Mouse (Mus musculus) erythroblast, embryonic 14.5 days (primary cell): Measurements from ENCODE around the gene Nfic. TPM values are rescaled to one million over a fixed set of nuclear protein-coding genes. Genes with fewer than 3 reads are reported as not detected.

Experiments
- H3K27me3 ChIP-seq: 2 replicates; pipeline ENCODE4 v1.6.1; 2012; ENCODE audit warnings: inconsistent platforms; ENCODE audit not compliant: control insufficient read depth
- H3K36me3 ChIP-seq: 2 replicates; pipeline ENCODE4 v1.6.1; 2012; ENCODE audit warnings: mild to moderate bottlenecking, inconsistent platforms; ENCODE audit not compliant: control insufficient read depth
- H3K4me1 ChIP-seq: 2 replicates; pipeline ENCODE4 v1.6.1; 2012; ENCODE audit warnings: inconsistent platforms; ENCODE audit not compliant: control insufficient read depth
- H3K4me3 ChIP-seq: replicated peaks from 2 replicates; pipeline ENCODE3; 2012; ENCODE audit warnings: moderate library complexity, mild to moderate bottlenecking, inconsistent platforms
- H3K9me3 ChIP-seq: 2 replicates; pipeline ENCODE4 v1.6.1; 2012; ENCODE audit warnings: low read length, inconsistent platforms, mixed read lengths; ENCODE audit not compliant: control insufficient read depth
- GATA1 ChIP-seq: IDR thresholded peaks from 2 replicates; pipeline ENCODE4 v1.6.1; 2012; ENCODE audit warnings: low read length, inconsistent platforms, mixed read lengths
- TAL1 ChIP-seq: IDR thresholded peaks from 3 replicates; pipeline ENCODE4 v1.6.1; 2012; ENCODE audit warnings: low read length, inconsistent platforms, mixed read lengths
- polyA plus RNA-seq: library from polyadenylated mRNA; stranded (reverse); fragments of >175 nt; gene quantifications from 2 replicates; pipeline ENCODE4 v1.2.3, GENCODE M21; 2012

The Nfic gene
- polyA plus RNA-seq, 1 experiment = 0.94 TPM

GRCm38 (mm10) chr10:81366477-81367206 is 88.8 kb downstream of the Nfic start:
- H3K4me3 ChIP-seq = no peak overlapping the region
- H3K4me1 ChIP-seq = peaks cover 83% of the 10 kb centered on the region
- no peak for TF ChIP-seq GATA1
- TF ChIP-seq TAL1 = no peak
- H3K36me3 ChIP-seq = peaks cover 100% of the 10 kb centered on the region
- no peaks in the 10 kb centered on the region; the same call in 1 of the 2 replicates for H3K27me3 ChIP-seq
- peaks cover 2% of the 10 kb centered on the region; the same call in 1 of the 2 replicates for H3K9me3 ChIP-seq

- peaks cover 100% of the 10 kb centered on the region for H3K36me3 ChIP-seq
- peak within 1 kb of the TSS; percentile 21 for H3K4me3 ChIP-seq
- H3K27me3 ChIP-seq = no peaks in the 10 kb centered on the region; the same call in 1 of the 2 replicates
- H3K4me1 ChIP-seq = peaks cover 88% of the 10 kb centered on the region
- TF ChIP-seq GATA1 (no peak), TAL1 (no peak)
- peaks cover 2% of the 10 kb centered on the region; the same call in 1 of the 2 replicates for H3K9me3 ChIP-seq
Measured at GRCm38 (mm10) chr10:81365672-81366476, 89.6 kb downstream of the Nfic start, which contains the start of gene 4930404N11Rik. Gene 4930404N11Rik, minus strand, starts transcription at chr10:81365816.

DNA sequence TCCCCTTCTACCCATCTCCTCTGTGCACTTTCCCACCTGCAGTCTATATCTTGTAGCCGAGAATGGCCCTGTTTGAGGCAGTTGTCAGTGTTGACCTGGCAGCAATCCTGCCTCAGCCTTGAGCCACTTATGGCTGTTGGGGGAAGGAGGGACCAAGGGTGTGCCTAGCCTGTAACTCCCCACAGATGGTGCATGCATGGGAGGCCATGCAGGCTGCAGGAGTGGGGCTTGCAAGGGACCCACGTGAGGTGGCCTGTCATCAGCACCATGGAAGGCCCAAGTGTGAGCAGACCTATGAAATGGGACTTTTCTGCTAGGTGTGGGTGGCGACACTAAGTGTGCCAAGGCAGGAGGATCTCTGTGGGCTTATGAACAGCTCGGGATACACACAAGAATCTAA is 90.4 kb downstream of the Nfic start:
- H3K27me3 ChIP-seq = no peaks in the 10 kb centered on the region; the same call in 1 of the 2 replicates
- peaks cover 93% of the 10 kb centered on the region for H3K4me1 ChIP-seq
- peaks cover 2% of the 10 kb centered on the region; the same call in 1 of the 2 replicates for H3K9me3 ChIP-seq
- TF ChIP-seq TAL1 (no peak), GATA1 (no peak)
- H3K4me3 ChIP-seq = no peak overlapping the region
- peaks cover 100% of the 10 kb centered on the region for H3K36me3 ChIP-seq

- TF ChIP-seq TAL1 (no peak), GATA1 (no peak)
- Histone ChIP-seq H3K27me3 (no peaks in the 10 kb centered on the region; the same call in 1 of the 2 replicates), H3K9me3 (peaks cover 2% of the 10 kb centered on the region; the same call in 1 of the 2 replicates), H3K4me1 (peaks cover 95% of the 10 kb centered on the region), H3K36me3 (peaks cover 100% of the 10 kb centered on the region), H3K4me3 (peak overlapping the region; percentile 21)
Measured at GRCm38 (mm10) chr10:81364666-81365065, 90.8 kb downstream of the Nfic start.

DNA sequence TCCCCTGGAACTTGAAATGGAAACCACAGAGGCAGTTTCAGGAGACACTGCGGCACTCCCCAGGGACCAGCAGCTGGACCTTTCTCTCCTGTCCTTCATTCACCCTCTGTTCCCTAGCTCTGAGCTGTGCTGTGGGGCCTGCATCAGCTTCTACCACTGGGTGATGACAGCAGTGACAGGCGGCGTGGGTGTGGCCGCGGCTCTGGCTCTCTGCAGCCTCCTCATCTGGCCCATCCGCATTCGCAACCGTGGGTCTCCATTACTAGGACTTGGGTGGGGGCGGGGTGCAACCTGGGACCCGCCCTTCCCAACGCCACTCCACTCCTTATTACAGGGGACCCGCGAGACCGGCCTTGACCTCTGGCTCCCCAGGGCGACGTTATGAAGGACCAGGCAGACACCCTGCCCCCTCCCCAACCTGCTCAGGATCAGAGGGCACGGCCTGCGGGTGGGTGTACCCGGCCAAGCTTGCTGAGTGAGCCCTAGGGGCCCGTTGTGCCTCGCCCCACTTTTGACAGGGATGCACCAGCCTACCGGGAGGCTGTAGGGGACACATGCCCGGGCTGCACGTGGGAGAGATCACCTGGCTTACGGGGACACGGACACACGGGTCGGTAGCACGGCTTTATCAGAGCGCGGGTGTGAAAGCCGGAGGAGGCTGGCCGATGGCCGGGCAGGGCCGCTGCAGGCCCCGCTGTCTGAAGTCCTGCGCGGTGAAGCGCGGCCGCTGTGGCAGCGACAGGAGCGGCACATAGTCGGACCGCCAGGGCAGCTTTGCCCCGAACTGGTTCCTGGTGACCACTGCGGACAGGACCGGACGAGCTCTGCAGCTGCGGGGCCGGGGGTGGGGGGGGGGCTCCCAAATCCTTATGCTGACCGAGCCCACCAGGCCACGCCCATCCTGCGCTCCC is 91.7 kb downstream of the Nfic start:
- Histone ChIP-seq H3K9me3 (peaks cover 2% of the 10 kb centered on the region; the same call in 1 of the 2 replicates), H3K4me3 (peak overlapping the region; percentile 57), H3K36me3 (peaks cover 99% of the 10 kb centered on the region), H3K27me3 (no peaks in the 10 kb centered on the region; the same call in 1 of the 2 replicates), H3K4me1 (peaks cover 100% of the 10 kb centered on the region)
- TF ChIP-seq TAL1 = no peak
- no peak for TF ChIP-seq GATA1

- H3K4me1 ChIP-seq = peaks cover 100% of the 10 kb centered on the region
Measured at GRCm38 (mm10) chr10:81362336-81362949, 93.0 kb downstream of the Nfic start.

DNA sequence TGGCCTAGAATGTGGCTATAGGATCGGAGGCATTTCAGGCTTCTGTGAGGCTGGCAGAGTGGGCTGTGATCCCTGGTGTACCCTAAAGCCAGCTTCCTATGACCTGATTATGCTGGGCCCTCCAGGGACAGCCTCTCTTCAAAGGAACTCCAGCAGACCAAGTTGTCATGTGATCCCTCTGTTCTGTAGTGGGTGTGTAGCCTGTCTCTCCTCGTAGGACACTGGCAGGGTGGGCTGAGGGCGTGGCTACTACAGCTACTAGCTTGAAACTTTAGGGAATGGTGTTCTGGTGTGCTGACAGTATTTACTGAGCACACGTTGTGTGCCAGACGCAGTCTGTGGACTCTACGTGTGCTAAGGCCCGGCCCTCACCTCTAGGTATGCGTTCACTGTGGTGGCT is 94.7 kb downstream of the Nfic start:
- peak overlapping the region; percentile 35 for H3K4me3 ChIP-seq

More at GRCm38 (mm10) chr10:81362336-81362949, 93.0 kb downstream of the Nfic start:
- H3K9me3 ChIP-seq = peaks cover 2% of the 10 kb centered on the region; the same call in 1 of the 2 replicates
- peak; percentile 73 for TF ChIP-seq TAL1
- TF ChIP-seq GATA1 = peak; percentile 71
- H3K36me3 ChIP-seq = peaks cover 87% of the 10 kb centered on the region
- H3K27me3 ChIP-seq = no peaks in the 10 kb centered on the region
- H3K4me3 ChIP-seq = peak overlapping the region; percentile 57

GRCm38 (mm10) chr10:81358841-81359240 is 96.6 kb downstream of the Nfic start:
- H3K4me3 ChIP-seq = peak overlapping the region; percentile 86
- no peaks in the 10 kb centered on the region for H3K27me3 ChIP-seq
- H3K36me3 ChIP-seq = peaks cover 51% of the 10 kb centered on the region
- peaks cover 2% of the 10 kb centered on the region; the same call in 1 of the 2 replicates for H3K9me3 ChIP-seq
- peaks cover 91% of the 10 kb centered on the region for H3K4me1 ChIP-seq
- TF ChIP-seq GATA1 = no peak
- TF ChIP-seq TAL1 = no peak

More for the DNA sequence above, 94.7 kb downstream of the Nfic start:
- no peak for TF ChIP-seq GATA1
- no peak for TF ChIP-seq TAL1
- Histone ChIP-seq H3K9me3 (peaks cover 2% of the 10 kb centered on the region; the same call in 1 of the 2 replicates), H3K36me3 (peaks cover 70% of the 10 kb centered on the region), H3K27me3 (no peaks in the 10 kb centered on the region), H3K4me1 (peaks cover 96% of the 10 kb centered on the region)
